Mouse (Mus musculus) cerebellum, postnatal 14 days (tissue): ENCODE results near the gene Enah.

Source experiments
- DNase-seq, 2 experiments: peaks; one replicate each; pipeline ENCODE4 v3.0.0; 2021; ENCODE audit warnings: mixed read lengths in 2 of 2

Gene Enah

DNA sequence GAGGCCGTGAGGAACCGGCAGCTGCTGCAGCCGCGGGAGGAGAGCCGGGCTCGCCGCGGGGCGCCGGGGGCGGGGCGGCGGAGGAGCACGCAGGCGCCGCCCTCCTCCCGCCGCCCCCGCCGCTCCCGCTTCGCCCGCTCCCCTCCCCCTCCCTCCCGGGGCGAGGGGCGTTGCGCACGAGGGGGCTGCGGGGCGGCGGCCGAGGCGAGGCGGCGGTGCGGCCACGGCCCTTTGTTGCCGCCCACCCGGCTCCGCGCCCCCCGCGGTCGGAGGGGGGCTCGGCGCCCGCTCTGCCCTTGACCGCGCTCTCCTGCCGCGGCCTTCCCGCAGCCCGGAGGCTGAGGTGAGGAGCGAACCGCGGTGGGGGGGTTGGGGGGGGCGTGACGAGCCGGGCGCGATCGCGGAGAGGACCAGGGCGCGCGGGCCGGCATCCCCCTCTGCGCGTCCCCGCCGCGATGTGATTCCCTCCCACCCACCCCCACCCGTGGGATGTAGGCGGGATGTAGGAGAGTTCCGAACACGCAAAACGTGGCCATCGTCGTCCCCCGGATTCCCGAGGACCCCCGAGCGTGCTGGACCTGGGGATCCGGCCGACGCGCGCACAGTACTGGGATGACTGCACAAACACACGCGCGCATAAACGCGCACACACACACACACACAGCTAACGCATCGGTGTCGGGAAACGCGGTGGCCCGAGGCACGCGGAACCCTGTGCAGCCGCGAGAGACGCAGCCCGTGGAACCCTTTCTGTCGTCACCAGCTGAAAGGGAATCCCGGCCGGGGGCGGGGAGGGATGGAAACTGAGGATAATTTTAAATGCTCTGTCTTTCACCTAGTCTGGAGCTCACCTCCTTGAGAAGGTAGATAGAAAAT lies at the start of gene Enah:
Enah (minus strand) TSS at position 65 of the 876 bp plus-strand sequence.
- DNase-seq, result peak; percentile 82 to 87

DNA sequence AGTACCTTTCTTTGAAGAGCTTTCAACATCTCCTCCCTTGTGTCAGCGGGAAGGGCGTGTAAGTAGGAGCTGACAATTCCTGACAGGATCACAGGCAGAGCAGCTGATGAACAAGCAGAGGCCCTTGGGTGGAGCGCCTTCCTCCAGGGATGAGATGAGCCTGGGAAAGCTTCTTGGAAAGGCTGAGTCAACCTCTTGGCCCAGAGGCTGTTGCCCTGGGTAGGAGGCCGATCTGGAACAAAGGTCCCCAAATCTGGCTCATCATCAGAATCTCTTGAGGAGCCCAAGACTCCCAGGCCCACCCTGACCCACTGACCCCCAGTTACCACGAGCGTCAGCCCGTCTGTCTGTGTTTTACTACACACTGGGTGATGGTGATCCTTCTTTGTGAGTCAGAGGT lies 48.3 kb upstream of the Enah start:
- no peak for DNase-seq

DNA sequence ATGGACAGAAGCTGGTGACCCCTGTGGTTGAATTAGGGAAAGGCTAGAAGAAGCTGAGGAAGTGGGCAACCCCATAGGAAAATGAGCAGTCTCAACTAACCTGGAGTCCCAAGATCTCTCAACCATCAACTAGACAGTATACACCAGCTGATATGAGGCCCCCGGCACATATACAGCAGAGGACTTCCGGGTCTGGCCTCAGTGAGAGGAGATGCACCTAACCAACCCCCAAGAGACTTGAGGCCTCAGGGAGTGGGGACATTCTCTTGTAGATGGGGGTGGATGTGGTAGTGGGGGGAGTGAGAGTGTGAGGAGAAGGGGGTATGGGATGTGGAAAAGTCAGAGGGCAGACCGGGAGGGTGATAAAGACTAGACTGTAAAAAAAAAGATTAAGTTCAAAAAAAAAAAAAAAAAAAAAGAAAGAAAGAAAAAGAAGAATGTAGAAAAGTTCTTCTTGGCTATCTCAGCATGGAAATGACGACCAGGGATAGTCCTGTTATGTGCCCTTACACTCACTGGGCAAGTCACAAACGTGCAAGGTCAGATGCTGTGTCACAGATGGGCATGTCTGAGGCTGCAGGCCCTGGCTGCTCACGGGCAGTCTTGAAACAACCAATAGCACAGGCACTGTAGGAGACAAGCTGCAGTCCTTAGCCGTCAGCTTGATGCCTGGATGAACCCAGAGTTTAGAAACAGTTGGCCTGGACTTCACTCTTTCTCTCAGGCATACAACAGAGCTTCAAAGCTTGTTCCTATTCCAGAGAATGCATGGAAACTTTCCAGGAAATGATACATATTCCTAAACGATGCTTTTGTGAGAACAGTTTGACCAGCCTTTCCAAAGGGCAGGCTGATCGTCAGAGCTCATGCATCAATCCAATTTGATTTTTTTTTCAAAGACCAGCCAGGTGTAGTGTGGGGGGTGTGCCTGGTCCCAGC lies 47.0 kb upstream of the Enah start:
- DNase-seq, result no peak

DNA sequence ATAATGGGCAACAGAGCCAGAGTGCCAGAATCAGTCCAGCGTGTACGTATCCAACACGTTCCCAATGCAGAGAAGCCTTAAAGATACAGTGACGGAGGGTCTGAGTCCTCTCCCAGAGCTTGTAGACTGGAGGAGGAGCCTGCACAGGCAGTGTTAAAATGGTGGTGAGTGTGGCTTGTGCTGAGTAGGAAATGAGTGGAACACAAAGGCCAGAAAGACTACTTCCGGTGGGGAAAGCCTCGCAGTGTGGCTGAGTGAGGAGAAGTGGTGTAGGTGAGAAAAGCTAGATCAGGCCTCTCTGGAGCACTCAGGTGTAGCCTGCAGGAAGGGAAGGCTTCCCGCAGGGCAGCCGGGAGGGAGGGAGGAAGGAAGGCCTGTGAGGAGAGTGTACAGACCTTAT lies 43.9 kb upstream of the Enah start:
- no peak for DNase-seq

DNA sequence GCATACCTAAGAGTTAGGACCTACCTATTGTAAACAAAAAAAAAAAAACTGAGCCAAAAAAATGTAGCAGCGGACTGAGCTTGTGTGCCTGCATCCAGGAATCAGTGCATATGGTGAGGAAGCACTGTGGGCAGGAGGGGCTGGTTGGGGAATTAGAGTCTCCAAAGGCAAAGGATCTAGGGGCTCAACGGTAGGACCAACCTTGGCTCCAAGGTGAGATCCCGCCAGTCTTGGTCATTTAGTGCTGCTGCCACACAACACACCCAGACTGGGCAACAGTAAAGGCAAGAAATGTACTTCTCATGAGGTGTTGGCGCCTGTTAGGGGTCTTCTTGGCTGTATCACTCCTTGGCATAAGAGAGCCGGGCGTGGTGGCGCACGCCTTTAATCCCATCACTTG lies 43.0 kb upstream of the Enah start:
- DNase-seq, result no peak

DNA sequence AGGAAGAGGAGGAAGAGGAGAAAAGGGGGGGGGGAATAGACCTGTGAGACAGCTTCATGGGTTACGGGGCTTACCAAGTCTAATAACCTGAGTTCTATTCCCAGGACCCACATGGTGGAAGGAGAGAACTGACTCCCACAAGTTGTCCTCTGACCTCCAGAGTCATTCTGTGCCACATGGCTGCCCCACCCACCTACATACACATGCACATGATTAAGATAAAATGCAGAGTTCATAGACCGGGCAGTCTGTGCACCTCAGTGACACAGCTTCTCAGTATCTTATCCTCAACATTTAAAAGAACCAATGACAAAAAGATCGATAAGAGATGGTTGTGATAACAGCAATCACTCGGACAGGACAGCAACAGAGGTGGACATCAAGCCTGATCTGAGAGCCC lies 41.4 kb upstream of the Enah start:
- no peak for DNase-seq

DNA sequence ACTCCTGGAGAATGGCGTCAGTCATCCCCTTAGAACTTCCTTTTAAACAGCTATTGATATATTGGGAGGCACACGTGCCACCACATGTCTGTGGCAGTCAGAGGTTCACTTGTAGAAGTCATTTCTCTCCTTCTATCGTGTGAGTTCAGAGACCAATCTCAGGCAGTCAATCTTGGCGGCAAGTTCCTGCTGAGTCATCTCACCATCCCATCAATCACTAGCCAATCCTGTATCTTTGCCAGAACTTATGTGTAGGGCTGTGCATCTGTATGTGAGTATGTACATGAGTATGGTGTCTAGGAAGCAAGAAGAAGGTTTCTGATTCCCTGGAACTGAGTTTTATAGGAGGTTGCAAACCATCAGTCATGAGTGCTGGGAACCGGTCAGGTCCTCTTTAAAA lies 40.0 kb upstream of the Enah start:
- no peak for DNase-seq

DNA sequence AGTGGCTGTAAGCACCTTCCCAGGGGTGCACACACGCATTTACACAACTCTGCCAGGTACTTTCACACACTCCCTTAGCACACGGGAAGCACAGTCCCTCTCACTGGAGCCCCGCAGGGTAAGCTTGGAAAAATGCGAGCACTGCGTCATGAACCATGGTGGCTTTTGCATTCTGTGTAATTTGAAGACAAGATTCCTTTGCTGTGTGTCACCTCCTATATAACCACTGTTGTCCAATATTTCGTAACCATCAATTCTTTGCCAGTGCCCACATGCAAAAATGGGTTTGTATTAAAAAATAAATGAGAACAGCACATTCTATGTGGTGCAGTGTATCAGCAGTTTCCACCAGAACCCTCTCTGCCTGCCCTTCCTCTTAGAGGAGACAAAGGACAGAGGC lies 38.2 kb upstream of the Enah start:
- no peak for DNase-seq

DNA sequence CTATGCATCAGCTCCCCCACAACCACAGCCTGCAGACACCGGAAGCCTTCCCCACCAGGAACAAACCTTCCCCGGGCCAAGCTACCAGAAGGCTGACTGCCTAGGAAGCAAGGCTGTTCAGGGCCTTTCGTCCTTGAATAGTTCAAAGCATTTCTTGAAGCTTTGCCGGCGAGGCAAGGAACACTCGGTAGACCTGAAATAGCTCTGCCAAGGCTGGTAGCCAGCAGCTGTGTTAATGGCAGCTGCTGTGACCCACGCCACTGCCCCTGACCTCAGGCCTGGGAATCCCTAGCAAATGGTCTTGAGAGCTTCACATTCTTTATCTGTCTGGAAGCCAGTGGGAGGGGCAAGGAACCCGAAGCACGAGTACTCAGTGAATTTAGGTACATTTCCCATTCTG lies 35.3 kb upstream of the Enah start:
- DNase-seq, result no peak

DNA sequence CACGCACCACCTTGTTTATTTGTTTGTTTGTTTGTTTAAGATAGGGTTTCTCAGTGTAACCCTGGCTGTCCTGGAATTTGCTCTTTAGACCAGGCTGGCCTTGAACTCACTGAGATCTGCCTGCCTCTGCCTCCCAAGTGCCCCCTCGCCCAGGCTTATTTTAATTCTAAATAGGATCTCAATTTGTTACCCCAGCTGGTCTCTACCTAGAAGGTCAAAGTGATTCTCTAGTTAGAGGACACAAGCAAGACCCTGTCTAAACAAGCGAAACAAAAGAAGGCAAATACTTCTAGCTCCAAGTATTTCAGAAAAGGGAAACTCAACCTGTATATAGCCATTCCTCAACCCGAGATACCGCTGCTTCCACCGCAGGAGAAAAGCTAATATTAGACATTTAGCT lies 34.9 kb upstream of the Enah start:
- DNase-seq, result no peak

DNA sequence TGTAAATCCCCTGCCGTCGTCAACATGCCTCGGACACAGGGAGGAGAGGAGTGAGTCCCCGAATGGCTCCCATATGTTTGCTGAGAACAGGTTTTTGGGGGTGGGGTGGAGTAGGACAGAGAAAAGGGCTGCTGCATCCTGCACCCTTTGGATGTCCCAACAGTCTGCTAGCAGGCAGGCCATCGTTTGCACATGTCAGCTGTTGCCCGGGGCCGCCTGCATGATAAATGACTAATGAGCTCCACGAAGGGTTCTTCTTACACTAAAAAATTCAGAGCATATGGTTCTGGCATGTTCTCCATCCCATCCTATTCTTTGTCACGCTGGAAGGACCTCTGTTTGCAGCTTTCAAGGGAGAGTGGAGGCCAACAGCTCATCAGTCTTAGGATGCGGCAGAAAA lies 33.2 kb upstream of the Enah start:
- no peak for DNase-seq

DNA sequence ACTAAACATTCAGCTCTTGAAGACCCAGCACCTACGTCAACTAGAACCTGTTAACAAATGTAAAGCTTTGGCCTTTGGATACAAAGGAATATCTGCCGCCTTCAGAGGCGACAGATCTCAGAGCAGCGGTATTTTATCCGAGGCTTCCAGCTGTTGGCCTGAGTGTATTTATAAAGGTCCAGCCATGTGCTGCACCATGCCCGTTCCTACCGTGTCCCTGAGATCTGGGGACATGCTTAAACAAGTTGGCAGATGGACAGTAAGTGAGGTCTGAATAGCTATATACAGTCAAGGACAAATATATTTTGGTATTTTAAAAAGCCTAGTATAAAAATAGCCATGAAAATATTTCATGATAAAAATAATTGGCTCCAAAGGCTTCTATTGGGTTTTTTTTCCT lies 32.6 kb upstream of the Enah start:
- DNase-seq, result no peak

DNA sequence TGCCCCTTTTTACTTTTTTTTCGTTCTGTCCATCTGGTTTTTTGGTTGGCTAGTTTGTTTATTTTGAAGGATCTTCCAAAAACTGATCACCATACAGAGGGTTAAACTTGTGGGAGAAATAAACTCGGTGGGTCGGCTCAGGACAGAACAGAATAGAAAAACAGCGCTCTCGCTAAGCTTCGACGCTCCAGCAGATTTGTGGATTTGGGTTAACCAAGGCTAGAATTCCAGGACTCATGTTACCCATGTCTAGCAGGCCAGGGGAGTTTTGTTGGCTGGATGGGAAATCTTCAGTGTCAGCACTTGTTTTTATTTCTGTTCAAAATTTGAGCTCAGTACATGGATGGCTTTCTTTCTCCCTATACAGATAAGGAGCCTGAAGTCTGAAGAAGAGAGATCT lies 30.0 kb upstream of the Enah start:
- no peak for DNase-seq

DNA sequence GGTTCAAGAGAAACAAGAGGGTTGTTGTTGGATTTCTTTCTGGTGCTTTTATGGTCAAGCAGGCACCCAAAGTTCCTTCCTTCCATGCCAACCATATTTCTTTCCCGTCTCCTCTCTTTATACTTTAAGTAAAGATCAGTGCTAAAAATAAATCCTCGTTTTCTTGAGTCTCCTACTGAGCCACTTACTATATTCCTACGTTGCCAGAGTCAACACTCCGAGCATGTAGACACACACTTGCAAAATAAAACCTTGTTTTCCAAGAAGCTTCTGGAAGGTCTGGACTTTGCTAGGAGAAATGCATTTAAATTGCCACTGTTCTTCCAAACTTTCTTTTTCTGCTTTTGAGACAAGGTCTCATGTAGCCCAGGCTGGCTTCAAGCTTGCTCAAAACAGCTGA lies 28.3 kb upstream of the Enah start:
- no peak for DNase-seq

DNA sequence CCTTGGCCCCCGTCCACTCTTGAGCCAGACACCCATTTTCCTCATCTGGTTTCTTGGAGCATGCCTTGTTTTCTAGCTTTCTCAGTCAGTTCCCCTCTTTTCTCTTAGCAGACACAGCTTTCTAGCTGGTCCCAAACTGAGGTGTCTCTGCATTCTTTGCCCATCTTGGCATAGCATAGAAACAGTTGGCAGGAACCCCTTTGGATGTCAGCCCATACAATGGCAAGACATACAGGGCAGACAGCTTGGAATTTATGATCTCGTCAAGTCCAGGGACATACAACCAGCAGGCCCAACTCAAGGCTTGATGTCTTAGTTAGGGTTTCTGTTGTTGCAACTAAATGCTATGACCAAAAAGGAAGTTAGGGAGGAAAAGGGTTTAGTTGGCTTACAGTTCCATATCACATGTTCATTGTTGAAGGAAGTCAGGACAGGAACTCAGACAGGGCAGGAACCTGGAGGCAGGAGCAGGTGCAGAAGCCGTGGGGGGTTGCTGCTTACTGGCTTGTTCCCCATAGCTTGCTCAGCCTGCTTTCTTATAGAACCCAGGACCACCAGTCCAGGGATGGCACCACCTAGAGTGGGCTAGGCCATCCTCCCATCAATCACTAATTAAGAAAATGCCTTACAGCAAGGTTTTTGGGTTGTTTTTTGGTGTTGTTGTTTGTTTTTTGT lies 27.4 kb upstream of the Enah start:
- DNase-seq, result peak; percentile 83 to 92

DNA sequence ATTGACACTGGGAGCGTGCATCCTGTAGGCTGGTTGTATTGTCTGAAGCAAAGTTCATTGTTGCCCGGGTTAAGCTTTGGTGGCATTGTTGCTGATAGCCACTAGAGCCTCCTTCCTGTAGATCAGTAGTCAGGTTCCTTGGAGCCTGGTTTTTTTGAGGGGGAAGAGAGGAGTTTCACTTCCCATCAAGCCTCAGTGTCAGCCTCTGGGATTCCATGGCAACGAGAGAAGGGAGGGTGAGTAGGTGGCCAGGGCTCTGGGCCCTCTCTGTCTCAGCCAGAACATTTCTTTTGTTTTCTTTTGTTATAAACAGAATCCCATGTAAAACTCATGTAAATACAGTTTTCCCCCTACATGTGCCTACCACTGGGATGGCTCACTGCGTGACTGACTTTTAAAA lies 25.4 kb upstream of the Enah start:
- DNase-seq, result no peak

DNA sequence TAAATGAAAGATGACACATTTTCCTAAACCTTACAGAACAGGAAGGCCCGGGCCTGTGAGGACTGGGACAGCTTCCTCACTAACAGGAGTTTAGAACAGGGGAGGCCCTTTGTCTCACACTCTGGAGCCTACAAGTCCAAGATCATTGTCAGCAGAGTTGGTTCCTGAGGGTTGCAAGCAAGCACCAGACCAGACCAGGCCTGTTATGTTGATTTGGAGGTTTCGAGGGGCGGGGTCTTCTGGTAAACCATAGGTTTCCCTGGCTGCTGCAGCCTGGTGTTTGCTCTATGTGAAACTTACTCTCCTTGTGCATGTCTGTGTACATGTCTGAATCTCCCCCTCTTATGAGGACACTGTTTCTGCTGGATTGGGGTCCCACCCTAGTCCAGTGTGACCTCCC lies 20.7 kb upstream of the Enah start:
- no peak for DNase-seq

DNA sequence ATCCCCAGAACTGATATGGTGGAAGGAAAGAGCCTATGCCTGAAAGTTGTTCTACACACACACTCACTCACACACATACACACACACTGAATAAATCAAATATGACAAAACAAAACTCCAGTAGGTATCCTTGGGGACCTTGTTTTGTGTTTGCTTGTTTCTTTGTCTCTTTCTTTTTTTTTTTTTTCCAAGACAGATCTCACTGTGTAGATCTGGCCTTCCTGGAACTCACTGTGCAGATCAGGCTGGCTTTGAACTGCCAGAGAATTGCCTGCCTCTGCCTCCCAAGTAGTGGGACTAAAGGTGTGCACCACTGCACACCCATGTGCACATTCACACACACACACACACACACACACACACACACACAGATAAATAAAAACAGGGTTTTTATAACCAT lies 12.0 kb upstream of the Enah start:
- no peak for DNase-seq

DNA sequence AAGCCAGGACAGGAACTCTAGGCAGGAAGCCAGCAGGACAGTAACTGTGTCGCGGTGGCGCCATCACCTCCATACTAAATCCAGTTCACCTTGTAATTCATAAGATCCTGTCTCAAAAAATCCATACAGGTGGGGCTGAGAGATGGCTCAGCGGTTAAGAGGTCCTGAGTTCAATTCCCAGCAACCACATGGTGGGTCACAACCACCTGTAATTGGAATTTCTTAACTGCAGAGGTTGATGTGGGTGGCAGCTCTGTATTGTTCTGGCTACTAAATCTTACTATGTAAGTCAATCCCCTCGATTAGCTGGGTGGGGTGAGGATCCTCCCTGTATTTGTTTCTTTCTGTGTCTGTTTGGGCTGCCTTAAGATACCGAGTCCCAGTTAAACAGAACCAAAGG lies 11.3 kb upstream of the Enah start:
- DNase-seq, result no peak

DNA sequence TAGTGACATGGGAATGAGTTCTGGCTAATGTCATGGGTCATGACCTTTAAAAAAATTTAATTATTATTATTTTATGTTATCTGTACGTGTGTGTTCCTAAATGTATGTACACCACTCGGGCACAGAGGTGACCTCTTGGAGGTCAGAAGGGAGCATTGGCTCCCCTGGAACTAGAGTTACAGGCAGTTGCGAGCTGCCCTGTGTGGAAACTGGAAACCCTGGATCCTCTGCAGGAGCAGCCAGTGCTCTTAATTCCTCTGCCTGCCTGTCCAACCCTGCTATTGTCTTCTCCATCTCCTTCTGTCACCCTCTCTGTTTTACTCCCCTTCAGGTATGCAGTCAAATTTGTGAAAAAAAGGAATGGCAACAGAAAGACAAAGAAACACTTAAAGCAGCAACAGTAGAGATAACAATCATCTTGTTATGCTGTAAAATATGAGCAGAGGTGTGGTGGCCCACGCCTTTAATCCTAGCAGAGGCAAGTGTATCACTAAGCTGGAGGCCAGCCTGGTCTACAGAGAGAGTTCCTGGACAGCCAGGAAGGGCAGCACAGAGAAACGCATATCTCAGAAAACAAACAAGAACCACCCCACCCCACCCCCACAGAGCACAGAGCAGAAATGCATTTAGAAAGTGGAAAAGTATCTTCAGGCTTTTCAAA lies 10.3 kb upstream of the Enah start:
- DNase-seq, result no peak

DNA sequence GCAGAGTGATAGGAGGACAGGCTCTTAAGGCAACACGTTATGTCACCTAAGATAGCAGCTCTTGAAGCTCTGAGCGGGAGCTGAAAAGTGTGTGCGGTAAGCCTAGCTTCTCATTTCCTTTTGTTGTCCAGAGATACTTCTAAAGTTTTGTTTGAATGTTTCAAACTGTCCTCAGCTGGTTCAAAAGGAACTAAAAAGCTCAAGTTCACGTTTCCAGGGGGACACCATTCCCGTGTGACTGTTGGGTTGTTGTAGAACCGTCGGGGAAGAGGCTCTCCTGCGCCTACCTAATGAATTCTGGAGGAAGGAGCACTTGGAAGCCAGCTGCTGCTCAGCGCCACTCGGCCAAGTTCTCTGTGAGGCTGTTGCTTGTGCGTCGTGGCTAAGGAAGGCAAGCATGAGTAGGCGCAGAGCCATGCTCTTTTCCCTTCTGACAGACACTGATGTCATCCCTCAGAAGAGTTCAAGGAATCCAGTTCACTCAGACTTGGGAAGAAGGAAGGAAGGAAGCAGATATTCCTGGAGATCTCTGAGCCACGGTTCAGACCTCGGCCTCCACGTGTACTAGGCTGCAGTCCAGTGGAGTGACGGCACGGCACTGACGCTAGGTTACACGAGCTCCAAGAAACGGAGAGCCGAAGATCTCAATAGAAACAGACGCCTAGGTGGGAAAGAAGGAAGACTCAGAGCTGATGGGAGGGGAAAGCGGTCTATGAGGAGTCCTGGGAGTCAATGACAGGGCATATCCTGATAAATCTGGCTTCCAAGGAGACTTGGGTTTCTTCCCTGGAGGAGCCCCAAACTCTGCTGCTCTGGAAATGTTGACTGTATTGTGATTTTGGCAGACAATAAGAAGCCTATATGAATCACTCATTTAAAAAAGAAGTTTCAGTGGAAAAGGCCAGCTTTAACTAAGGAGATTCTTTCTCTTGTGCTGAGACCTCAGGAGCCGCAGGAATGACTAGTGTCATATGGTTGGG lies 8.7 kb upstream of the Enah start:
- peak in 1 of 2 experiments; percentile 13 for DNase-seq
